Mouse (Mus musculus) hematopoietic stem cell, adult 5-6 weeks (primary cell): ENCODE results near the gene Prg2. TPM values are rescaled to one million over a fixed set of nuclear protein-coding genes. Genes with fewer than 3 reads are reported as not detected.

Experiments used
- ATAC-seq, 2 experiments: fragments of 125-278 bp in 1 of 2; replicated peaks in 1 of 2; 2 replicates each; pipeline ENCODE4 v1.8.0; 2016 to 2017; ENCODE audit warnings: inconsistent platforms in 2 of 2, mild to moderate bottlenecking in 2 of 2, moderate number of reproducible peaks in 2 of 2, low read depth in 1 of 2, moderate TSS enrichment in 1 of 2; ENCODE audit not compliant: low FRiP score in 2 of 2, poor library complexity in 2 of 2, severe bottlenecking in 2 of 2, insufficient read depth in 1 of 2, low TSS enrichment in 1 of 2
- total RNA-seq: library from RNA; stranded (forward); fragments of 172-1452, 232-1000 nt; gene quantifications from 2 replicates; pipeline ENCODE4 v1.2.3, GENCODE M21; 2017

Gene Prg2
- total RNA-seq, 1 experiment from 2014 or later = 86.3 TPM

DNA sequence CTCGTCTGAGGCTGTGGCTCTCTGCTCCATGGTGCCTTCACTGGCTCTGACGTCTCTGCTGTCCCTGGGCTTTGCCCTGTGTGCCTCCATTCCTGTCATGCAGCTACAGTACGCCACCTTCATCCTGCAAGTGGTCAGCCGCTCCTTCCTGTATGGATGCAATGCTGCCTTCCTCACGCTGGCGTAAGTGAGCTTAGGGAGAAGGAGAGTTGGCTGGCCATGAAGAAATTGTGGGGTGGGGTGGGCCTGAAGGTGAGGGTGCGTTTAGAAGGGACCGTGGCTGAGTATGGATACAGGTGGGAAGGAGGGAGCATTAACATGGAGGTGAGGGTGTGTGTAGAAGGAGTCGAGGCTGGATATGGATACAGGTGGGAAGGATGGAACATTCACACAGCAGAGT, 24.8 kb upstream of the Prg2 start:
- ATAC-seq = no peak

DNA sequence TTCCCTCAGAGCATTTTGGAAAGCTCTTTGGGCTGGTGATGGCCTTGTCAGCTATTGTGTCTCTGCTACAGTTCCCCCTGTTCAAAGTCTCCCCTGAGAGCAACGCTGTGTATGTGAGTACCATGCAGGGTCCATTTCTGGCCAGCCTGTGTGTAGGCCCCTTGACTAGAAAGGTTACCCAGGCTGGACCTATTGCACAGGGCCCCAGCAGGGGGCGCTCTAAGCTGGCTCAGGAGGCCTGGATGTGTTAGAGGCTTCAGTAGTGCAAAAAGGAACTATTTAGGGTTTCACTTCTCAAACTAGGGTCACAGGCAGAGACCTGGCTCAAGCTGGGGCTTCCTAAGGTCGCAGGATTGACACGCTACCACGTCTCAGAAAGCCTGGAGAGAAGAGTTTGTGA, 24.0 kb upstream of the Prg2 start:
- ATAC-seq = peak; percentile 89 to 92

GRCm38 (mm10) chr2:84958588-84959264, 21.5 kb upstream of the Prg2 start:
- ATAC-seq = no peak

DNA sequence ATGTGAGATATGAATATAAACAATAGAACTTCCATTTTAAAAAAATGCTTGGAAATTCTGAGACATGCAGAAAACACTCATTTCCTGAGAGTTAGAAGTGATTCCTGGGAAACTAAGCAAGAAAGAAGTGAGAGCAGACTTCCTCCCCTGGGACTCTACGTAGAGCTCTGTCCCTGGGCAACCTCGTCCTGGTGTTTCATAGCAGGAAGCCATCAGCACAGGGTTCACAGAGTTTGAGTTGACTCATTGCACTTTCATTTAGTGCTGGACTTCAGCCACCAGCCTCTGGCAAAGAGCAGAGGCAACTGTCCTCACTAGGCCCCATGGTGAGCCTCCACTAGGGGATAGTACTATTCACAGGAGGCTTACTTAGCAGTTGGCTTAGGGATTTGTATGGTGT, 19.0 kb upstream of the Prg2 start:
- ATAC-seq = peak; percentile 30 to 33; a peak in 3 of 4 replicates

DNA sequence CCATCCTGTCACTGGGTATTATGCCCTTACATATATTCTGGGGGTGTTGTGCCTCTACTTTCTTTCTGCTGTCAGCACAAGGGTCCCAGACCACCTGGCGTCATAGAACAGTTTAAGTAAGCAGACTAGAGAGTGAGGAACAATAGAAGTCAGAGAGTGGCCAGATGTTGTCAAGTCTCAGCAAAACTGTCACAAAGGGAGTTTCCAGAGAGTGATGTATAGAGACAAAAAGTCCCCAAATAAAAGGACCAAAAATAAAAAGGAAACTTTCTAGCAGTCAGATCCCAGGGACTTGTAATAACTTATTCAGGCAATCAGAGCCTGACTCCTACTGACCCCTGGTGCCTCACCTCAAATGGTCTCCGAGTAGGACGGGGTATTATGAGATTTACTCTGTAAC, 18.4 kb upstream of the Prg2 start:
- ATAC-seq = no peak

DNA sequence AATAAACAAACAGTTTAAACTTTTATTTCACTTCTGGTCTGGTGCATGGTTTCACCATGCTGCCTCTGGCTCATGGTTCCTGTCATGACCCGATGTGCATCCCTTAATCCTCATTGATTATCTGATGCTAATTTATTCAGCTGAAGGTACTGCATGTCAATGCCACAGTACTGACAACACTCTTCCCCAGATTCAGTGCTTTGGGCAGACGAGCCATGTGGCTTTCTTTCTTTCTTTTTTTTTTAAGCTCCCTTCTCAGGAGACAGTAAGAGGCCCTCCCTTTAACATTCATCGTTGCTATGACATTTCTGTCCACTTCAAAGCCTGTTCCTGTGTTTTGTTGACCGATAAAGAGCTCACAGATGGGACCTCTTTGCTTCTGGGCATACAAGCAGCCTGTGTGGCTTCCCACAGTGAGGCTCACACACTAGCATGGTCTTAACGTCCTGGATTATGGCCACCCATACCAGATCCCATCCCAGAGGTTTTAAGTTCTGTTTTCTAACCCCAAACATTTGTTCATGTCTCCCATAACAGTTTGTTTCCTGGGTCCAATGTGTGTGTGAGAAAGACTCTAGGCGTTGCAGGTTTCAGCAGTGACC, 17.3 kb upstream of the Prg2 start:
- no peak for ATAC-seq

DNA sequence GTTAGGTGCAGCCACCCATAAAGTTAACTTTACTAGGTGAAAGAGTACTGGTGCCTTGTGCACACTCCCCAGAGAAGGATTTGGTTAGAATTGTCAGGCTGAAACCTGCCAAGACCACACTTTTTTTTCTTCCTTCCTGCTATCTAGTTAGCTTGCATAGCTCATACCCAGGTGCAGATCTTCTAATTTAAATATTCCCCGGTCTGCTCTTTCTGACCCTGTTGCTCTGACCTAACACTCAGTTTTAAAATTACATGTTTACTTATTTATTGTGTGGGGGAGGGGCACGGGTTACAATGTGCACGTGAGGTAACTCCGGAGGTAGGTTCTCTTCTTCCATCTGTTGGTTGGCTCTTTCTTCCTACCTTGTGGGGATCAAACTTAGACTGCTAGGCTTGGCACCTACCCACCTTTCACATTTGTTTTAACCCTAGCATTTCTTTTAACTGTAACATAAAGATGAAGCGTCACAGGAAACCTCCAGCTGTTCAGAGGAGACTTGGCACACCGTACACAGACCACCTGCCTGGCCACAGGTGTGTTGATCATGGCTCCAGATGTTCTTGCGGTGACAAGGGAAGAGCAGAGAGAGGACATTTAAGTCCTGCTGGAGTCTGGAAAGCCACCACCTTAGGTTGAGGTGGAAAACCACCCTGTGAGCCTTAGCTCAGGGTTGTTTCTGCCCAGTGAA, 16.0 kb upstream of the Prg2 start:
- ATAC-seq = no peak

- peak; percentile 89 to 91 for ATAC-seq
Observed at GRCm38 (mm10) chr2:84967318-84967991, 12.8 kb upstream of the Prg2 start.

DNA sequence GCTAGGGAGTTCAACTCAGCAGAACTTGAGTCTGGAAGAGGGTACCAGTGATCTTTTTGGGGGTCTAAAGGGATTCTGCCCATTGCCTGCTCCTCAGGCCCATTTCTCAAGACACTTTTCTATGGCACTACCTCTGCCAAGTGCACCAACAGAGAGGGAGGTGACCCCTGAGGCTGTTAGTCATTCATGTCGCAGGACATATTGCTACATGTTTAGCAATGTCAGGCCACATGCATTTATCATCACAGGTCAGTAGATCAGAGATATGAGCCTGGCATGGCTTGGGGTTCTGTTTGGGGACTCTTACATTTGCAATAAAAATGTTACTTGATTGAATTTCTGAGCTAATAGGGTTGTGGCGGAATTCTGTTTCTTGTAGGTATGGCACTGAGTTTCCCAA, 4.7 kb upstream of the Prg2 start:
- ATAC-seq = no peak

DNA sequence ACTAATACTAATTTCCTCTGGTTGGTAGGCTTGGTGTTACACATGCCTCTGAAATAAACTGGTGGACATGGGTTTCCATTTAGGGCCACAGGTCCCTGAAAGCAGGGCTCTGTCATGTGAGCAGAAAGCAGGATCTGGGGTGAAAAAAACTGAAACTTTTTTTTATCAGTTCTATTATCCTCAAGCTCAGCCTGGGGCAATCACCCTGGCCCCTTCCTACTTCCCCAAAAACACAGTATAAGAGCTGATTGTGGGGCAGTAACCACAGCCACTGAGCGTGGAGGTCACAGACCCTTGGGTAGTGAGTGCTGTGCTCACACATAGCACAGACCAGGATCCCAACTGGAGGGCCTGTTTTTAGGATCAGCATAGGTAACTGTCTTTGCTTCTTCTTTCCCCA, 7.7 kb downstream of the Prg2 start, which contains the start of gene Prg3:
Gene Prg3, plus strand, starts transcription at position 286 of the 400 bp plus-strand sequence.
- ATAC-seq = peak; percentile 94 to 99

- no peak for ATAC-seq
Observed at GRCm38 (mm10) chr2:84996376-84996775, 16.1 kb downstream of the Prg2 start.

DNA sequence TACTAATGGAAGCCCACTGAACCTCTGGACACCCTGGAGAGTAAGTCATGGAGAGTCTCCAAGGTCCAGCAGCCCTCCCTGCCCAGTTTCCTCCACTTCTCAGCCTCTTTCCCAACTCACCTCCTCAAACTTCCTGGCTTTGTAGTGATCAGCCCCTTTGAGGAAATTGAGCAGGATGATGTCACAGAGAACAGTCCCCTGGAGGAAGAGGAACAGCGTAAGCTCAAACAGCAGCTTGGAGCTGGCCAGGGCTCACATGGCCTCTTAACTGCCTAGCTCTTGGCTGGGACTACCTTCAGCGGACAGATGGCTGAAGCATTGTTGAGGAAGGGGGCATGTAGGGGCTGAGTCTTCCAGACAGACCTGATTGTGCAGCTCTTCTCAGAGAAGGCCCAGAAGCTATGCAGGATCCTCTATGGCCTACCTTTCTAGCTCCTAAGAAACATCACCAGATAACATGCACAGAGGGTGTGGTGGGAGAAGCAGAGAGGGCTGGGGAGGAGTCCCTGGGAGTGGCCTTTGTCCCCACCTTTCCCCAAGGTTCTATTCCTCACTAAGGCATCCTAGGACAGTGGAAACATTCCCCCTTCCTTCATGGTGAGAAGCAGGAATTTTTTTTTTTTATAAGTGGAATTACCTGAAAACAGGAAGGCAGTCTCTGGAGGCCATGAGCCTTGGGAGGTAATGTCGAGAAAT, 19.4 kb downstream of the Prg2 start:
- peak; percentile 18 to 74; a peak in 3 of 4 replicates for ATAC-seq

- no peak for ATAC-seq
Observed at GRCm38 (mm10) chr2:85001497-85001896, 21.2 kb downstream of the Prg2 start.

GRCm38 (mm10) chr2:85002575-85002974, 22.3 kb downstream of the Prg2 start:
- ATAC-seq = no peak

GRCm38 (mm10) chr2:85004341-85004740, 24.1 kb downstream of the Prg2 start:
- ATAC-seq = no peak

- ATAC-seq = no peak
Observed at GRCm38 (mm10) chr2:85006600-85006999, 26.3 kb downstream of the Prg2 start.

- ATAC-seq = peak; percentile 57 to 59; a peak in 2 of 4 replicates
Observed at GRCm38 (mm10) chr2:85007729-85008128, 27.5 kb downstream of the Prg2 start.
